Mouse (Mus musculus): ENCODE measurements around the gene Pik3cd. TPM values are rescaled to one million over a fixed set of nuclear protein-coding genes. Genes with fewer than 3 reads are reported as not detected.

The Pik3cd gene
- polyA plus RNA-seq, 1 experiment, result 106 TPM

DNA sequence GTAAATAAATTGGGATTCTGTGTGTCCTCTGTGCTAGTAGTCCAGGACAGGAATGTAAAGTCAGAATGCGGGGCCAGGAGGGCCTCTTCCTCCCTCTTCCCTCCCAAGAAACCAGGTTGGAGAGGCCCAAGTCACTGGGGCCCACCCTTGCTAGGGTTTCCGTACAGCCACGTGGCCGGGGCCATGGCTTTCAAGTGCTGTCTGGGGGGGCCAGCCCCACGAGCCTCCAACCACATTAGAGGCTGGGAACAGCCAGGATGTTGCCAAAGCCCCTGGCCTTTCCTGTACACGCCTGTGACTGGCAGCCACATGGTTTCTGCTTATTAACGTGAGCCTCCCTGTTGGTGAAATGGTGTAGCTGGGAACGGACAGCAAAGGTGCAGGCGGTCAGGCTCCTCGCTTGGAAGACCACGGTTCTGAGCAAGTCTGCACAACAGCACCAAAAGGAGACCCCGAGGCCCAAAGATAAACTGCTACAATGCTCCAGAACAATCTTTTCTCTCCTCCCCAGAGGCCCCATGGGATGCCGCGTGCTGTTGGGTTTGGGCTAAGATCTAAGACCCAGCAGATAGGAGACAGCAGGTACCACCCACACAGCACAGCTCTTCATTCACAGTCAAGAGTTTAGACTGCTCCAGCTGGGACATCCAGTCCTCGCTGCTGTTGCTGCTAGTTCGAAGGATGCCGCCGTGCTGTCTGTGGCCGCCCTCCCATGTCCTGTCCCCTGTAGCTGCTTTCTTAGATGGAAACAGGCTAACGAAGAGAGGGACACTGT lies 54.2 kb downstream of the Pik3cd start:
- Histone ChIP-seq H3K27ac (ENCODE audit: control insufficient read depth, insufficient read depth, low read length) (no peak overlapping the region), H3K4me1 (replicated peaks; ENCODE audit: control insufficient read depth, insufficient read depth, low read length) (peaks cover 16% of the 10 kb centered on the region), H3K4me3 (ENCODE audit: control insufficient read depth, insufficient read depth, low read length) (no peak overlapping the region), H3K36me3 (ENCODE audit: control insufficient read depth, insufficient read depth, low read length) (peaks cover 35% of the 10 kb centered on the region), H3K27me3 (ENCODE audit: control insufficient read depth, insufficient read depth, low read length) (no peaks in the 10 kb centered on the region)
- TF ChIP-seq POLR2A (IDR thresholded peaks at IDR 0.05; ENCODE audit: control insufficient read depth, extremely low read depth, insufficient read depth, low read length, poor library complexity), result no peak
- TF ChIP-seq CTCF (IDR thresholded peaks at IDR 0.05; ENCODE audit: borderline replicate concordance, control insufficient read depth, extremely low read depth, insufficient read depth, low read length, poor library complexity), result no peak
- 39% methylated on average over 20 of the region's 20 CpGs for WGBS
- DNase-seq, result no peak

DNA sequence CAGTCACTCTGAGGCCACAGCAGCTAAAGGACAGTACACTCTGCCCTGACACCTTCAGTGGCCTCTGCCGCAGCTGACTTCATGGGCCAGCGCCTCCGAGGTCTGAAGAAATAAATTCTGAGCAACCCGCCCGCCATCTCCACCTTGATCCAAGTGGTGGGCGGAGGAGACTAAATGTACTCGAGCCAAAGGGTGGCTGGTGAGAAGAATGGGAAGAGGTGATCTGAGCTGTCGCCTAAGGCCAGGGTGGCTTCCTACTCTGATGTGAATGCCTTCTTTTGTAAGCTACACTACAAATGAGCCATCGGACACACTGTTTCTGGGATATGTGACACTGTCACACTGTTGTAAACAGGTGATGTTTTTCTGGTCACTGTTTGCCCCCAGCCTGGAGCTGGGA lies 56.6 kb downstream of the Pik3cd start:
- Histone ChIP-seq H3K4me3 (ENCODE audit: control insufficient read depth, insufficient read depth, low read length) (no peak overlapping the region), H3K27me3 (ENCODE audit: control insufficient read depth, insufficient read depth, low read length) (no peaks in the 10 kb centered on the region), H3K4me1 (replicated peaks; ENCODE audit: control insufficient read depth, insufficient read depth, low read length) (peaks cover 16% of the 10 kb centered on the region), H3K36me3 (ENCODE audit: control insufficient read depth, insufficient read depth, low read length) (peaks cover 16% of the 10 kb centered on the region), H3K27ac (ENCODE audit: control insufficient read depth, insufficient read depth, low read length) (no peak overlapping the region)
- 94% methylated on average over 9 of the region's 9 CpGs for WGBS
- no peak for DNase-seq
- no peak for TF ChIP-seq CTCF (IDR thresholded peaks at IDR 0.05; ENCODE audit: borderline replicate concordance, control insufficient read depth, extremely low read depth, insufficient read depth, low read length, poor library complexity)
- no peak for TF ChIP-seq POLR2A (IDR thresholded peaks at IDR 0.05; ENCODE audit: control insufficient read depth, extremely low read depth, insufficient read depth, low read length, poor library complexity)

DNA sequence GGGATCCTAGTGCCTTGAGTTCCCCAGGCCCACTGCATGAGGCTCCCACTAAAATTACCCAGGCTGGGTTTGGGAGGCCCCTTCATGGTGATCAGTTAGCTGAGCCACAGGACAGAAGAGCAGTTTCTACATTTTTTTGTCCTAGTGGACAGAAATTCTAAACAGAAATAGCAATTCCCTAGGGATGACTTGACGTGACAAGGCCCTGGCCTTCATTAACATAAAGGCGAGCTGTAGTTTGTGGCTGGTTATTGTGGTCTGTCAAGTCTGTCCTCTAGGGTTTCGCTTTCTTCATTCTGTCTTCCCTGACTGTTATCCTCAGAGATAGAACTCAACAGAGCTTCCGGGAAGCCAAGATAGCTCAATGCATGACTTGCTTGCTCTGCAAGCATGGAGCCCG lies 60.4 kb downstream of the Pik3cd start:
- no peaks in the 10 kb centered on the region for H3K27me3 ChIP-seq (ENCODE audit: control insufficient read depth, insufficient read depth, low read length)
- H3K27ac ChIP-seq (ENCODE audit: control insufficient read depth, insufficient read depth, low read length), result no peak overlapping the region
- 87% methylated on average over 5 of the region's 5 CpGs for WGBS
- no peak for TF ChIP-seq CTCF (IDR thresholded peaks at IDR 0.05; ENCODE audit: borderline replicate concordance, control insufficient read depth, extremely low read depth, insufficient read depth, low read length, poor library complexity)
- no peak for TF ChIP-seq POLR2A (IDR thresholded peaks at IDR 0.05; ENCODE audit: control insufficient read depth, extremely low read depth, insufficient read depth, low read length, poor library complexity)
- no peaks in the 10 kb centered on the region for H3K36me3 ChIP-seq (ENCODE audit: control insufficient read depth, insufficient read depth, low read length)
- H3K4me3 ChIP-seq (ENCODE audit: control insufficient read depth, insufficient read depth, low read length), result no peak overlapping the region
- DNase-seq, result no peak
- no peaks in the 10 kb centered on the region for H3K4me1 ChIP-seq (replicated peaks; ENCODE audit: control insufficient read depth, insufficient read depth, low read length)

DNA sequence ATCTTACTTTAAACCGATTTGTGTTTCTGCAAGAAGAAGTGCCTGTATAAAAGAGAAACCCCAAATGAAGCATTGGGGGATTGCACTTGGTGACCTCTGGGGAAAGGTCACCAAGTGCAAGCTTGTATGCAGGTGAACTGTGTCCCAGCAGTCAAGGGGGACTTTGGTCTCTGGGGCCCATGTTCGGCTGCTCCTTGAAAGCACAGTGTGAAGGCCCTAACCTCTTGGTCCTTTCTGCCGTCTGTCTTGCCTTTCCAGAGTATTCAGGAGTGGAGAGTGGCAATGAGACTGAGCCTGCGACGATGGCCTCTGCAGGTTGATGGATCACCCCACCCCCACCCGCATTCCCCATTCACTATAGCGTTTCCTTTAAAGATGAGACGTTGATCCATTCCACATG lies 61.0 kb downstream of the Pik3cd start:
- no peaks in the 10 kb centered on the region for H3K27me3 ChIP-seq (ENCODE audit: control insufficient read depth, insufficient read depth, low read length)
- no peak overlapping the region for H3K4me3 ChIP-seq (ENCODE audit: control insufficient read depth, insufficient read depth, low read length)
- no peaks in the 10 kb centered on the region for H3K36me3 ChIP-seq (ENCODE audit: control insufficient read depth, insufficient read depth, low read length)
- DNase-seq, result no peak
- no peak for TF ChIP-seq CTCF (IDR thresholded peaks at IDR 0.05; ENCODE audit: borderline replicate concordance, control insufficient read depth, extremely low read depth, insufficient read depth, low read length, poor library complexity)
- TF ChIP-seq POLR2A (IDR thresholded peaks at IDR 0.05; ENCODE audit: control insufficient read depth, extremely low read depth, insufficient read depth, low read length, poor library complexity), result no peak
- H3K4me1 ChIP-seq (replicated peaks; ENCODE audit: control insufficient read depth, insufficient read depth, low read length), result no peaks in the 10 kb centered on the region
- no peak overlapping the region for H3K27ac ChIP-seq (ENCODE audit: control insufficient read depth, insufficient read depth, low read length)
- WGBS, result 85% methylated on average over 8 of the region's 8 CpGs

DNA sequence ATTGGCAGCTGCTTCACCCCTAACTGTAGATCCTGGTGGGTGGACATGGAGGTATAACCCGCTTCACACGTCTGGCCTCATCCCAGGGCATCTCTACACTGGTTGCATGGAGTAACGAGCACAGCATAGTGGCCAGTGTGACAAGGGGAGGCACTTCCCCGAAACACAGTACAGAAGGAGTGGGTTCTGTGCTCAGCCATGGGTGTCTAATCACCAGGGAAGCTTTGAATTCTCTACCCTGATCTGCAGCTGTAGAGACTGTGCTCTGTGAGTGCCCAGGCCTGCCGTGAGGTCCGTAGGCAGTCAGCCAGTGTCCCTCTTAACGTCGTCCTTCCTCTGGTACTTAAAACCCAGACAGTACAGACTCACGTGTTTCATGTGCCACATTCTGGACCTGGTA lies 61.5 kb downstream of the Pik3cd start:
- Histone ChIP-seq H3K27me3 (ENCODE audit: control insufficient read depth, insufficient read depth, low read length) (no peaks in the 10 kb centered on the region), H3K4me3 (ENCODE audit: control insufficient read depth, insufficient read depth, low read length) (no peak overlapping the region), H3K36me3 (ENCODE audit: control insufficient read depth, insufficient read depth, low read length) (no peaks in the 10 kb centered on the region), H3K4me1 (replicated peaks; ENCODE audit: control insufficient read depth, insufficient read depth, low read length) (no peaks in the 10 kb centered on the region), H3K27ac (ENCODE audit: control insufficient read depth, insufficient read depth, low read length) (no peak overlapping the region)
- DNase-seq, result no peak
- whole genome bisulfite sequencing, result 95% methylated on average over 9 of the region's 9 CpGs
- no peak for TF ChIP-seq CTCF (IDR thresholded peaks at IDR 0.05; ENCODE audit: borderline replicate concordance, control insufficient read depth, extremely low read depth, insufficient read depth, low read length, poor library complexity)
- TF ChIP-seq POLR2A (IDR thresholded peaks at IDR 0.05; ENCODE audit: control insufficient read depth, extremely low read depth, insufficient read depth, low read length, poor library complexity), result no peak

DNA sequence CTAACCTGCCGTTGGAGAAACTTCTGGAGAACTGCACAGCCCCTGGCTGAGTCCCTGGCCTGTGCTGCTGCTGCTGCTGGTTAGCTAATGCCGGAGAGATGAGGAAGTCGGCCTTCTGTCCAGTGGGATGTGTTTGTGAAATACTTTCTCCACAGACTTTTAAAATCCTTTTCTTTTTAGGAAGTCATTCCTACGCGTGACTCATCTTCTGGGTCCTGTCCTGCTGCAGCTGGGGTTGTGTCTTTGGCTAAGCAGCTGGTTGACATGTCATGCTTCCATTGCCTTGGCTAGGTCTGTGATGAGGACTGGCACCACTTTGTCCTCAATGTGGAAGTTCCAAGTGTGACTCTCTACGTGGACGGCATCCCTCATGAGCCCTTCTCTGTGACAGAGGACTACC lies 64.4 kb downstream of the Pik3cd start:
- Histone ChIP-seq H3K36me3 (ENCODE audit: control insufficient read depth, insufficient read depth, low read length) (no peaks in the 10 kb centered on the region), H3K4me1 (replicated peaks; ENCODE audit: control insufficient read depth, insufficient read depth, low read length) (no peaks in the 10 kb centered on the region), H3K4me3 (ENCODE audit: control insufficient read depth, insufficient read depth, low read length) (no peak overlapping the region), H3K27me3 (ENCODE audit: control insufficient read depth, insufficient read depth, low read length) (no peaks in the 10 kb centered on the region), H3K27ac (ENCODE audit: control insufficient read depth, insufficient read depth, low read length) (no peak overlapping the region)
- WGBS, result 89% methylated on average over 7 of the region's 7 CpGs
- no peak for DNase-seq
- TF ChIP-seq CTCF (IDR thresholded peaks at IDR 0.05; ENCODE audit: borderline replicate concordance, control insufficient read depth, extremely low read depth, insufficient read depth, low read length, poor library complexity), result no peak
- TF ChIP-seq POLR2A (IDR thresholded peaks at IDR 0.05; ENCODE audit: control insufficient read depth, extremely low read depth, insufficient read depth, low read length, poor library complexity), result no peak

All from thymus, adult 2 months (tissue).